Mouse (Mus musculus): ENCODE data around the gene Cd2bp2. TPM values are rescaled to one million over a fixed set of nuclear protein-coding genes. Genes with fewer than 3 reads are reported as not detected.
A peak's percentile ranks its signal among the peaks of the same experiment; 100 is the strongest.

Cd2bp2 gene
- total RNA-seq (2017): 48.7 to 89.2 TPM (median 59.8 TPM) in 3 replicates

DNA sequence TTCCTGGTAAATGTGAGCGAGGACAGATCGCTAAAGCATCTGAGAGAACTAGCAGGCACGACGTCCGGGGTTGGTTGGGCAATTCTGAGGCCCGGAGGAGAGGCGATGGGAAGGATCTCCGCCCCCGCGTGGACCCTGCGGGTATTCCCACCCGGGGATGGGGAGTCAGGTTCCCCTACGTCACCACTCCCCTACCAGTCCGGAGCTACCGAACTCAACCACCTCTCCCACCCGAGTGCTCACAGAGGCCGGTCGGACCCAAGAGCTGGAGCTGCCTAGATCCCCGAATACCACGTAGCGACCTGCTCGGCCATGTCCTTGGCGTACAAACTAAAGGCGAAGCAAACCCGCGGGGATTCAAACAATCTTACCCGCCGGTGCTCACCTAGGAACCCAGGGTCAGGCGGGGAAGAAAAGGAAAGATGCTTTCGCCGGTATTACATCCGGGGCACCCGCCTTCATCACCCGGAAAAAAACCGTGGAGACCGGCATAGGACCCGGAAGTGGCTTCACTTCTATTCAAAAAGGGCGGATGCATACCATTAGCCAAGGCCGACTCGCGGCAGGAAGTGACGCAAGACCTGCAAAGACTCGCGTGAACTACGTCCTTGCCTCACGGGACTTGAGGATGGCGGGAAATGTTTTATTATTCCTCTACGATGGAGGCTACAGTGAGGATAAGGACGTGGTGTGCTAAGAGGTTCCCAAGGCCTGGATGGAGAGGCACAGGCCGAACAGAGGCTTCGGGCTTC is at the start of gene Cd2bp2:
Cd2bp2 (minus strand) TSS at position 507 of the 752 bp plus-strand sequence.
- ATAC-seq (replicated peaks; ENCODE audit: insufficient number of reproducible peaks, low FRiP score, low TSS enrichment, poor library complexity, severe bottlenecking): peak; percentile 94

DNA sequence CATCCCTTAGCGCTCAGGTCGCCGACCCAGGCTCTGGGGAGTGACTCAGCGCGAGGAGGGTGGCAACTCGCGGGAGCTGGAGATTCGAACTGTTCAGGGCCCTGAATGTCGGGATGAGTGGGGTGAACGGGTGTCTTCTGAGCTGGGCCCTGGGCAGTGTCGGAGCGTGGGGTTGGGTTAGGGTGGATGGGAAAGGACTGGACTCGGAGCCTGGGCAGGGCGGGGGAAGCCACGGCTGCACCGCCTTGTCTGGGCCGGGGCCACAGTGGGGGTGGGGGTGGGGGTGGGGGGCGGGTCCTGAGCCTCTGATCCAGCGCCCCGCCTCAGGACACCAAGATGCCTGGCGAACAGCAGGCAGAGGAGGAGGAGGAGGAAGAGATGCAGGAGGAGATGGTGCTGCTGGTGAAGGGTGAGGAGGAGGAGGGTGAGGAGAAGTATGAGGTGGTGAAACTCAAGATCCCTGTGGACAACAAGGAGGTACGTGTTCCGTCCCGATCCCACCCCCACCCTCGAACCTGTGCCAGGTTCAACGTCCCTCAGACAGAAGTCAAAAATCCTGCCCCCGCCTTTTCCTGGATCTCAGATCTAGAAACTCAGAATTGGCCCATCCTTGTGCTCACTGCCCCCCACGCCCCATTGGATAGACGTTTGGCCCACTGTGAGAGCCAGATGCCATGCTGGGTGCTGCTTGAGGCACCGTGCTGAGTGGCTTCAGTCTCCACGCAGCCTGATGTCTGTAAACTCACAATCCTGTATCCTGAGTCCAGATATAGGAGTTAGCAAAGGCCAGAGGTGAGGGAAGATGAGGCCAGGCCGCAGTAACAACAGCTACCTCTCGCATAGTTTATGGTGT is 49.0 kb upstream of the Cd2bp2 start:
- no peak; the same call in 1 of the 2 replicates for ATAC-seq (replicated peaks; ENCODE audit: insufficient number of reproducible peaks, low FRiP score, low TSS enrichment, poor library complexity, severe bottlenecking)

DNA sequence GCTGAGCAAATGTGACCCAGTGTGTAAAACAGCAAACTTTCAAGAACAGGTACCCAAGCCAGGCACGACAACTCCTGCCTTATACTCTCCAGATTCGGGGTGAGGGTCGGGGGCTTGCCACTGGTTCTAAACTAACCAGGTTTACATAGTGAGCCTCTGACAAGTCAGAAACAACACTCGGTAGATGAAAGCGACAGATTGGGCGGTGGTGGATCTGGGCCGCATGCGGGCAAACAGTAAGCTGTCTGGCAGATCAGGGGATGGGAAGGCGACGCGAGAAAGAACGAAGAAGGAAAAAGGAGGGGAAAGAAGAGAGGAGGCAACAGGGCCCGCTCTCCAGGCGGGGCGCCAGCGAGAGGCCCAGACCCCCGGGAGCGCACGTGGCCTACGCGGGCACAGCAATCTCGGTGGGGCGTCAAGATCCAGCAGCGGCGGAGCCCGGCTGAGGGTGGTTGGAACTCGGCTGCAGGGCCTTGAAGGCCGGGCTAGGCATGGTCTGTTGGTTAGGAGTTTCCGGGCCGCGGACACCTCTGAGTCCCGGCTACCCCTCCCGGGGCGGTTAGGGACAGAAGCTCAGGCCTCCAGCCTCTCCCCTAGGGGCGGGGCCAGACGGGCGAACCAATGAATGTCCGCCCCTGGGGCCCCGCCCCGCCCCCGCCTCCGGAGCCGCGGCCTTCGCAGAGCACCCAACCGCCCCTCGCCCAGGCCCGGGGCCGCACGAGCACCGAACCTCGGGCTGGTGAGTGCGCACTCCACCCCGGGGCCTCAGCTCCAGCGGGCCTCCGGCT is 48.2 kb upstream of the Cd2bp2 start, which contains the start of gene Zfp771:
Zfp771 (plus strand) TSS at position 405 of the 788 bp plus-strand sequence.
- peak; percentile 96 for ATAC-seq (replicated peaks; ENCODE audit: insufficient number of reproducible peaks, low FRiP score, low TSS enrichment, poor library complexity, severe bottlenecking)

DNA sequence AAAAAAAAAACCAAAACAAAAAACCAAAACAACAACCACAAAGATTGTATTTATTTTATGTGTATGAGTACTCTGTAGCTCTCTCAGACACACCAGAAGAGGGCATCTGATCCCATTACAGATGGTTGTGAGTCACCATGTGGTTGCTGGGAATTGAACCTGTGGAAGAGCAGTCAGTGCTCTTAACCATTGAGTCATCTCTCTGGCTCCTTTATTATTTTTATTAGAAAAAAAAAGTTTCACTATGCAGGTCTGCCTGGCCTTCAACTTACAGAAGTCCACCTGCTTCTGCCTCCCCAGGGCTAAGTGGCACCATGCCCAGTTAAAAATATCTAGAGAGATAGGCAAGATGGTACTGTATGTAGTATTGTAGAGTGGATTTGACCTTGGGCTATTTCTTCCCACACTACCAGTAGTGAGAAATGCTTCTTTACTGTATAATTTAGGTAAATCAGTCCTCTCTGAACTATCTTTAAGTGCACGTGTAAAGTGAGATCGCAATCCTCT is 47.6 kb upstream of the Cd2bp2 start:
- no peak for ATAC-seq (replicated peaks; ENCODE audit: insufficient number of reproducible peaks, low FRiP score, low TSS enrichment, poor library complexity, severe bottlenecking)

DNA sequence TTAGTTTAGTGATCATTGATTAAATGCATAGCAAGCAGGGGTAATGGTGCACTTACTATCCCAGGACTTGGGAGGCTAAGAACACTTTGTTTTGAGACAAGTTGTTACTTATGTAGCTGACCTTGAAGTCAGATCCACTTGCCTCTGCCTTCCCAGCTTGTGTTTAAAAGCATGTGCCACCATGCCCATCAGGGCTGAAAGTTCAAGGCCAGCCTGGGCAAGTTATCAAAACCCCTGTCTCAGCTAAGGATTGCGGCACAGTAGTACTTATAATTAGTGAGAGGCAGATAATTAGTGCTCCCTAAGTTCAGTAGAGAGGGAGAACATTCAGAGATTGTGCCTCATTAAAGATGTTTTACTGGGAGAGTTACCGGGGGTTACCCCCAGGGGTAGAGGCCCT is 38.9 kb upstream of the Cd2bp2 start:
- no peak for ATAC-seq (replicated peaks; ENCODE audit: insufficient number of reproducible peaks, low FRiP score, low TSS enrichment, poor library complexity, severe bottlenecking)

DNA sequence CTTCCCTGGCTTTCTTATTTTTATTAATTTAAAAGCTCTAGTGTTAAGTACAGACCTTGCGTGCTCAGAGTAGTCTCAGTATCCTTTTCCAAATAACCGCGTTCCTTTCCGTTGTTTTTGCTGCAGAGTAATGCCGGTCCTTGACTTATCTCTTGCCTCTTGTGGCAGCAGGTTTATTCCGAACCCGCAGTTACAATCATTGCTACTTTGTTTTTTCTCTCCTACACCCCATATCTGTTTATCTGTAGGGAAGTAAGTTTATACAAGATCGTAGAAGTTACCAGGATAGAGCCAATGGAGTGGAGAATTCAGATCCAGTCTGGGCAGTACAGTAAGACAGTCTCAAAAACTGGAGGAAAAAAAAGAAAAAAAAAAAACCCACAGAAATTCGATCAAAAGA is 37.9 kb upstream of the Cd2bp2 start:
- ATAC-seq (replicated peaks; ENCODE audit: insufficient number of reproducible peaks, low FRiP score, low TSS enrichment, poor library complexity, severe bottlenecking): no peak

DNA sequence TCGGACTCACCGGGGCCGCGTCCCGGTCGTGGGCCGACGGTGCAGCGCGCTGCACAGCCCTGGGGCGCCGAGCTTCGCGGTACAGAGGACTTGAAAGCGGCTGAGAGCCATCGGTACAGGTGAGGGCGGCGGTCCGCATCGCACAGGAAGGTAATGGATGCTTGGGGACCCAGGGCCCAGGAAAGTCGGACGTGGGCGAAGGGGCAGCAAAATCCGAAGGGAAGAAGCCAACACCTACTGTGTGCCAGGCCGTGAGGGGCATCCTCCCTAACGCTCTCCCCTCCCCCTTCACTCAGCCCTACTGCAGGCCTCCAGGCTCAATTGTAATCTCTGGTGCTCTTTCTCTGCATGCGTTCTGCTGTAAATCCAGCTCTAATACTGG is 37.5 kb upstream of the Cd2bp2 start:
- peak; percentile 9; the same call in 1 of the 2 replicates for ATAC-seq (replicated peaks; ENCODE audit: insufficient number of reproducible peaks, low FRiP score, low TSS enrichment, poor library complexity, severe bottlenecking)

DNA sequence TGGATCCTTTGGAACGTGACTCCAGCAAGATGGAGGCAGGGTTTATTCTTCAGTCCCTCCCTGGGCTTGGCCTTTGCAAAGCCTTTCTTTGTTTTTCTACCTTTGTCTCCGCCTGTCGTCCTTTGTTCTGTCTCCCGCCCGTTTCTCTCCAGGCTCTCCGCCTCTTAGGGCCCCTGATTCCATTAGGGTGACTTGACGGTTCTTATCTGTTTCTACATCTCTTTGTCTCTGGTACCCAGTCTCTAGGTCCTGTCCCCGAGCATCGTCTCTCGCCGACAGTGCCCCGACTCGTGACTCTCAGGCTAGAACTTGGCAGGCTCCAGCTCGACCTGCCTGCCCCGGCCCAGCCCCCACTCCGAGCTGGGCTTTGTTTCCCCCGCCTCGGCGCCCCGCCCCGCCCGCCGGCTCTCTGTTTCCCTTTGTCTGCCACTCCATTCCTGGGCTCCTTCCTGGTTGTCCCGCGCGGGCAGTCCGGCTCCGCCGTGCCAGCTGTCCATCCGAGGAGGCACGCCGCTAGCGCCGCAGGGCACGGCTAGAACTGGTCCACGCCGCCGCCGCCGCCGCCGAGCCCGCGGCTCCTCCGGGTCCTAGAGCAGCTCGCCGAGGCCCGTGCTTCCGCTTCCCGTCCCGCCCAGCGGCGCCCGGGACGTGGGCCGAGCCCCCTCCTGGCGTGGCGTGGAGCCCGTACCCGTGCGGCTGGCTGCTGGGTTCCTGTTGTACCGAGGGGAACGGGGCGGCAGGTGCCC is 36.9 kb upstream of the Cd2bp2 start, which contains the start of the genes Zfp553 and Sept1:
Zfp553 (plus strand) TSS at position 440 of the 746 bp plus-strand sequence.
Sept1 (minus strand) TSS at position 509 of the 746 bp plus-strand sequence.
- ATAC-seq (replicated peaks; ENCODE audit: insufficient number of reproducible peaks, low FRiP score, low TSS enrichment, poor library complexity, severe bottlenecking): peak; percentile 41

DNA sequence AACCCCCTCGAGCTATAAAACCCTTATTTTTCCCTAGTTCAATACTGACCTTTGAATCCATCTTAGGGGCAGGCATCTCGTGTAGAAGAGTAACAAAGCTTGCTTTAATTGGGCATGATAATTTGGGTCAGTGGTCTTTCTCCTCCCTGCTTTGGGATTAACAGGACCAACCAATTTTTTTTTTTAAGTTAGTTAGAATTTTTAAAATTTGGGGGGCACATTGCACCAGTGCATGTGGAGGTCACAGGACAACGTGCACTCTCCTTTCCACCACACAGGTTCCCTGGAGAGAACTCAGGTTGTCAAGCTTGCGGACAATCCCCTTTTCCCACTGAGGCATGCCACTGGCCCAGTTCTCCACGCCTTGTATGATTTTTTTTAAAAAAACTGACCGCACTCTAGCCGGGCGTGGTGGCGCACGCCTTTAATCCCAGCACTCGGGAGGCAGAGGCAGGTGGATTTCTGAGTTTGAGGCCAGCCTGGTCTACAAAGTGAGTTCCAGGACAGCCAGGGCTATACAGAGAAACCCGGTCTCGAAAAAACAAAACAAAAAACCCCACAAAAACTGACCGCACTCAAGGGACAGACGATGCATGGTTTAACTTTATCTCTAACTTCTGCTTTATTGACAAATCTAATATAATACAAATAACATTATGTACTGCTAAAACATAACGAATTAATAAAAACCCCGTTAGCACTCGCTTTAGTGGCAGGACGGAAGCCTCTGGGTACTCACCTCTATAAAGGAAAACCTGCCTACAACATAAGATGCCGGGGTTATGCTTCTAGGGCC is 36.2 kb upstream of the Cd2bp2 start:
- ATAC-seq (replicated peaks; ENCODE audit: insufficient number of reproducible peaks, low FRiP score, low TSS enrichment, poor library complexity, severe bottlenecking): no peak

DNA sequence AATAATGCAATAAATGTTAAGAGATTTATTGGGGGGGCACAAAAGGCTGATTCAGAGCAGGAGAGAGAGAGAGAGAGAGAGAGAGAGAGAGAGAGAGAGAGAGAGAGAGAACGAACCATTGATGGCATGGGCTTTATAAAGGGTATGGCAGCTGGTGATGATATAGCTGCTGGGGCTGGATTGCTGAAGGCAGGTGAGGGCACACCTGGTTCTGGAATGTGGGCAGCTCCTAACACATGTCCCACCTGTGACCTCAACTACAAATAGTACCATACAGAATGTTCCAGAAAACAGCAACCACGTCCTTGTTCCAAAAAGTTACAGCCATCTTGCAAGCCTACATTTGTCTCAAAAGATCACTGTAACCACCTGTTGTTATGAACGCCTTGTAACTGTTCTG is 35.5 kb upstream of the Cd2bp2 start:
- ATAC-seq (replicated peaks; ENCODE audit: insufficient number of reproducible peaks, low FRiP score, low TSS enrichment, poor library complexity, severe bottlenecking): no peak

DNA sequence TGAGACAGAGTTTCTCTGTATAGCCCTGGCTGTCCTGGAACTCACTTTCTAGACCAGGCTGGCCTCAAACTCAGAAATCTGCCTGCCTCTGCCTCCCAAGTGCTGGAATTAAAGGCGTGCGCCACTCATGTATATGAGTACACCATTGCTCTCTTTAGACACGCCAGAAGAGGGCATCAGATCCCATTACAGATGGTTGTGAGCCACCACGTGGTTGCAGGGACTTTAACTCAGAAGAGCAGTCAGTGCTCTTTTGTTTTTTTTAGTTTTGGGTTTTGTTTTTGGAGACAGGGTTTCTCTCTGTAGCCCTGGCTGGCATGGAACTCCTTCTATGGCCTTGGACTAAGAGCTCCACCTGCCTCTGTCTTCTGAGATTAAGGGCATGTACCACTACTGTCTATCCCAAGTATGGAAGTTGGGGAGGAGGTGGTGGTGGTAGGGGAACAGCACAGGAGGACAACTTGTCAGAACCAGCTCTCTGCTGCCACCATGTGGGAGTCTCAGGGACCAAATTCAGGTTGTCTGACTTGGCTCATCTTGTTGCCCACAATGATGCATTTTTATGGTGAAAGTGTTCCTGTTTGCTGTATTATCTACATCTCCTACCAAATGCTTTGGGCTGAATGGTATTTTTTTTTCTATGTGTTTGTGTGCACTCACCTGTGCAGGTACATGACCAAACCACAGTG is 32.9 kb upstream of the Cd2bp2 start:
- ATAC-seq (replicated peaks; ENCODE audit: insufficient number of reproducible peaks, low FRiP score, low TSS enrichment, poor library complexity, severe bottlenecking): peak; percentile 81

DNA sequence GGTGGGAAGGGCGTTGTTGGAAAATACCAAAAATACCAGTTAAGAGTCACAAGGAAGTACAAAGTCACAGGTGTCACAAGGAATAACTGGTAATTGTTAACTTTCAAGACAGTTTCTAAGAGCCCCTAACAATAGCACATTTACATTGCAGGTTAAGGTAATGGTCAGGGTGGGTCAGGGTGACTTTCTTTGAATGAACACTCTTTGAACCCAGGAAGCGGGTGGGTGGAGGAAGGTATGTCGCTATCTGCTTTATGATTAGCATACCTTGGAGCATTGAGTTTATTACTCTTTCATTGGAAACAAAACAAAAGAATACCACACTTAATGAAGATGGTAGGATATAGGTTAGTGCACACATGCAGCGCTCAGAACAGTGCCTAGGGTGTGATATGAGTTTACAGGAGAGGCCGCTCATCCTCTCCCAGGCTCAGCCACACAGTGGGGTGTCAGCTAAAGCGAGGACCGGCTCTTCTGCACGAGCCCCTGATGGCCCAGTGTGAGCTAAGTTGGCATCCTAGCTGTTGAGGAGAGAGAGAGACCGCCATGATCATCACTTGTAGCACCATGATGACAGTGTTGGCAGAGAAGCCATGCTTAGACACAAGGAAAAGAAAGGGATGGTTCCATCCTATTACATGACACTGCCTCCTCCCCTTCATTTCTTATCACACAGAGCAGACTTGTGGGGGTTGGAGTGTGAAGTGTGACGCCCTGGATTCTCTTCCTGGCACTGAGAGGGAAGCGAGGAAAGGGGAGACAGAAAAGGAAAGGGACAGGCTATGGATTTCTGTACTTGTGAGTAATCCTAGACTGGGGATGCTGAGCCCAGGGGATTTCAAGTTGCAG is 29.5 kb upstream of the Cd2bp2 start:
- ATAC-seq (replicated peaks; ENCODE audit: insufficient number of reproducible peaks, low FRiP score, low TSS enrichment, poor library complexity, severe bottlenecking): no peak

DNA sequence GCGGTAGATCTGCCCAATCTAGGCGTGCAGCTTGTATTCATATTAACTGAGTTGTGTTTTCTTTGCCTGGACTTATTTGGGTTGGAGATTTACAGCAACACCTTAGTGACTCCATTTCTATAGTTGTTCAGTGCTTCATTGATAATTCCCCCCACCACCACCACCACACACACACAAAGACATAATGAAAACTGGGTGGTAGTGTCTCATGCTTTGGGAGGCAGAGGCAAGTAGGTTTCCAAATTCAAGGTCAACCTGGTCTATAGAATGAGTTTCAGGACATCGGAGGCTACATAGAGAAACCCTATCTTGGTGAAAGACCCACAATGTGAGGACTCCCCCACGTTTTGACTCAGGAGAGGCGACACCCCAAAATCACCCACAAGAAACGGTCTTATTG is 28.8 kb upstream of the Cd2bp2 start:
- no peak for ATAC-seq (replicated peaks; ENCODE audit: insufficient number of reproducible peaks, low FRiP score, low TSS enrichment, poor library complexity, severe bottlenecking)

DNA sequence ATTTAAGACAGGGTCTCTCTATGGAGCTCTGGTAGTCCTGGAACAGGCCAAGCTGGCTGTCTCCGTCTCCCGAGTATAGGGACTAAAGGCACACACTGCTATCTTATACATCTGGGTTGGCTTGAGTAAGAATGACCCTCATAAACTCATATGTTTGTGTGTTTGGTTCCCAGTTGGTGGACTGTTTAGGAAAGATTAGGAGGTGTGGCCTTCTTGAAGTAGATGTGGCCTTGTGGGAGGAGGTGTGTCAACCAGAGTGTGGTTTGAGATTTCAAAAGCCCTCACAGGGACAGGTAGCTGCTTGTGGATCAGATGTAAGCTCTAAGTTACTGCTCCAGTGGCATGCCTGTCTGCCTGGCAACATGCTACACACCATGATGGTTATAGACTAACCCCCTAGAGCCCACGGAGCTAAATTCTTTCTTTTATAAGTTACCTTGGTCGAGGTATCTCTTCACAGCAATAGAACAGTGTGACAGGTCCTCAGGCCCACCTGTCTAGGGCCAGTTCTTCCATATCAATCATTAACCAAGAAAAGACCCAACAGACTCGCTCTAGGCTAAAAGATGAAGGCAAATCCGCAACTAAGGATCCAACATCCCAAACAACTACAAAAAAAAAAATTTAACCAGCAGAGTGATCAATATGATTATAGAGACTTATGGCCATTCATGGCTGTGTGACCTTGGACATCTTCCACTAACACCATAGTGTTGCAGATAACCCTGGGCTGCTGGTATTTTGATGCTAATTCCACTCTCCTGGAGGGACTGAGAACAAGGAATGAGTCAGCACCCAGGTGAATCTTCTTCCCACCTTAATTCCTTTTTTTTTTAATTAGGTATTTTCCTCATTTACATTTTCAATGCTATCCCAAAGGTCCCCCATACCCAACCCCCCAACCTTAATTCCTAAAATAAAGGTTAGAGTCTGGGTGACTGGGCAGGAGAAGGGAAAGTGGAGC is 27.9 kb upstream of the Cd2bp2 start:
- ATAC-seq (replicated peaks; ENCODE audit: insufficient number of reproducible peaks, low FRiP score, low TSS enrichment, poor library complexity, severe bottlenecking): no peak

DNA sequence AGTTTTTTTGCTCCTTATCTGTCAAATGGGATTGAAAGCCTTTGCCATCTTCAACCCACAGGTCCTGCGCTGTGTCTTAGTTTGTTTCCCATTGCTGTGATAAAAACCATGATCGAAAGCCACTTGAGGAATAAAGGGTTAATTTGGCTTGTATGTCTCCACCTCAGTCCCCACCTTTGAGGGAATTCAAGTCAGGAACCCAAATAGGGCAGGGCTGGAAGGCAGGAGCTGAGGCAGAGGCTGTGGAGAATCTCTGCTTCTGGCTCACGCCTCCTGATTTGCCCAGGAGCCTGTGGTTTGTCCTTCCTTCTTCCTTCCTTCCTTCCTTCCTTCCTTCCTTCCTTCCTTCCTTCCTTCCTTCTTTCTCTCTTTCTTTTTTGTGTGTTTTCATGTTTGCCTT is 27.3 kb upstream of the Cd2bp2 start:
- ATAC-seq (replicated peaks; ENCODE audit: insufficient number of reproducible peaks, low FRiP score, low TSS enrichment, poor library complexity, severe bottlenecking): no peak
